In the genomic region with DNA sequence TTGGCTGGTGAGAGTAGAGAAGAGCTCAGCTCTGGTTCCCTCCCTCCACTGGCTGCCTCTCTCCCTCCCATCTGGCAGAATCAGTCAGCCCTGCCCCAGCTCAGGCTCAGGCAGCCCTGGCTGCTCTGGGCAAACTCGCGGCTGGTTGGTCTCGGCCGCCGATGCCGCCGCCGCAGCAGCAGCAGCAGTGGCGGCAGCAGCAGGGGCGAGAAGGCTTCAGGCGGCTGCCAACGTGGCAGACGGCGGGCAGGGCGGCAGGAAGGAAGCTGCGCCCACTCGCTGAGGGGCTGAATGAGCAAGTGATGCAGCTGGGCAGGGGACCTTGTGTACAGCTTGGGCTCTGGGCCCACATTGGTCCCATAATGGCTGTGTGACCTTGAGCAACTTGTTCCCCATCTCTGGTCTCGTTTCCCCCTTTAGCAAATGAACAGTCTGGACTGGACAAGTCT, we compare ENCODE assay signal across 8 mouse cellular contexts. TPM values are rescaled to one million over a fixed set of nuclear protein-coding genes. Genes with fewer than 3 reads are reported as not detected.
DNase-seq lines count a peak whose midpoint lies in the region; ATAC-seq and TF ChIP-seq lines count a peak whose summit lies in the region.

No protein-coding gene starts in this region.

- H3K27ac ChIP-seq in embryonic facial prominence, embryonic 10.5 days (replicated peaks) = peak overlapping the region; percentile 81
- H3K27ac ChIP-seq in heart, embryonic 15.5 days = peak overlapping the region; percentile 95
- peak overlapping the region; percentile 89 for H3K27ac ChIP-seq in kidney, embryonic 16.5 days (ENCODE audit: low read length)
- peak overlapping the region; percentile 97 for H3K27ac ChIP-seq in lung, embryonic 16.5 days (ENCODE audit: low read length)
- peak overlapping the region; percentile 95 for H3K27ac ChIP-seq in olfactory bulb, adult 2 months (ENCODE audit: insufficient read depth, low read depth, low read length)

- peaks cover 65% of the 10 kb centered on the region for H3K4me1 ChIP-seq in embryonic facial prominence, embryonic 10.5 days
- peaks cover 81% of the 10 kb centered on the region for H3K4me1 ChIP-seq in heart, embryonic 15.5 days (replicated peaks)
- H3K4me1 ChIP-seq in kidney, embryonic 16.5 days (ENCODE audit: insufficient read depth, low read length) = peaks cover 73% of the 10 kb centered on the region
- H3K4me1 ChIP-seq in lung, embryonic 16.5 days (replicated peaks; ENCODE audit: control insufficient read depth, insufficient read depth, low read length) = peaks cover 82% of the 10 kb centered on the region
- peaks cover 60% of the 10 kb centered on the region for H3K4me1 ChIP-seq in olfactory bulb, adult 2 months (ENCODE audit: control insufficient read depth, insufficient read depth, low read length)

- TF ChIP-seq POLR2A in olfactory bulb, adult 2 months (IDR thresholded peaks at IDR 0.05; ENCODE audit: insufficient read depth, low read depth, low read length) = peak; percentile 38; the same call in 1 of the 2 replicates

- DNase-seq in urinary bladder, postnatal 14 days (ENCODE audit: low spot score) = peak; percentile 54
- no peak for DNase-seq in urinary bladder, adult 2 months (ENCODE audit: low spot score)
- peak; percentile 70 for DNase-seq in embryonic facial prominence, embryonic 10.5 days (ENCODE audit: low spot score)
- no peak for DNase-seq in c-Kit-positive CD71-positive TER-119-positive erythroid progenitor cells, embryonic 14.5 days (ENCODE audit: low spot score)

- WGBS in embryonic facial prominence, embryonic 10.5 days = 7% methylated on average over 18 of the region's 18 CpGs
- WGBS in heart, embryonic 15.5 days = 6% methylated on average over 18 of the region's 18 CpGs
- 7% methylated on average over 18 of the region's 18 CpGs for WGBS in kidney, embryonic 16.5 days
- 4% methylated on average over 18 of the region's 18 CpGs for WGBS in lung, embryonic 16.5 days
- WGBS in olfactory bulb, adult 2 months = under 1% methylated on average over 18 of the region's 18 CpGs

- H3K27me3 ChIP-seq in embryonic facial prominence, embryonic 10.5 days (replicated peaks; ENCODE audit: low read depth, poor library complexity, severe bottlenecking) = peaks cover 51% of the 10 kb centered on the region
- no peaks in the 10 kb centered on the region for H3K27me3 ChIP-seq in heart, embryonic 15.5 days
- no peaks in the 10 kb centered on the region for H3K27me3 ChIP-seq in kidney, embryonic 16.5 days (ENCODE audit: insufficient read depth, low read length)
- no peaks in the 10 kb centered on the region for H3K27me3 ChIP-seq in lung, embryonic 16.5 days (ENCODE audit: control insufficient read depth, insufficient read depth, low read depth, low read length)

- no peaks in the 10 kb centered on the region for H3K9me3 ChIP-seq in embryonic facial prominence, embryonic 10.5 days
- no peaks in the 10 kb centered on the region for H3K9me3 ChIP-seq in heart, embryonic 15.5 days (replicated peaks)
- H3K9me3 ChIP-seq in kidney, embryonic 16.5 days (ENCODE audit: low read length) = no peaks in the 10 kb centered on the region
- H3K9me3 ChIP-seq in lung, embryonic 16.5 days (ENCODE audit: control insufficient read depth, low read length) = no peaks in the 10 kb centered on the region

- peak; percentile 25 for ATAC-seq in heart, embryonic 15.5 days (replicated peaks; ENCODE audit: insufficient number of reproducible peaks, insufficient read depth, low FRiP score, low read depth)
- peak; percentile 61 for ATAC-seq in kidney, embryonic 16.5 days (ENCODE audit: low FRiP score, low TSS enrichment)
- ATAC-seq in lung, embryonic 16.5 days (ENCODE audit: low read depth) = peak; percentile 30

- no peaks in the 10 kb centered on the region for H3K36me3 ChIP-seq in embryonic facial prominence, embryonic 10.5 days (replicated peaks)
- no peaks in the 10 kb centered on the region for H3K36me3 ChIP-seq in heart, embryonic 15.5 days
- H3K36me3 ChIP-seq in kidney, embryonic 16.5 days (ENCODE audit: insufficient read depth, low read length) = no peaks in the 10 kb centered on the region
- no peaks in the 10 kb centered on the region for H3K36me3 ChIP-seq in lung, embryonic 16.5 days (ENCODE audit: control insufficient read depth, insufficient read depth, low read length)

- TF ChIP-seq CTCF in olfactory bulb, adult 2 months (IDR thresholded peaks at IDR 0.05; ENCODE audit: insufficient read depth, low read depth, low read length) = no peak

- H3K4me3 ChIP-seq in embryonic facial prominence, embryonic 10.5 days = peak overlapping the region; percentile 41
- peak overlapping the region; percentile 32 for H3K4me3 ChIP-seq in heart, embryonic 15.5 days
- H3K4me3 ChIP-seq in kidney, embryonic 16.5 days (ENCODE audit: low read length) = no peak overlapping the region
- peak overlapping the region; percentile 25 for H3K4me3 ChIP-seq in lung, embryonic 16.5 days (ENCODE audit: low read length)
- H3K4me3 ChIP-seq in olfactory bulb, adult 2 months (ENCODE audit: insufficient read depth, low read depth, low read length) = peak overlapping the region; percentile 1; the same call in 1 of the 2 replicates

- H3K9ac ChIP-seq in heart, embryonic 15.5 days = peak overlapping the region; percentile 58
- H3K9ac ChIP-seq in kidney, embryonic 16.5 days (replicated peaks; ENCODE audit: low read length) = peak overlapping the region; percentile 57
- peak overlapping the region; percentile 72 for H3K9ac ChIP-seq in lung, embryonic 16.5 days (ENCODE audit: low read length)

- peak overlapping the region; percentile 60 for H3K4me2 ChIP-seq in heart, embryonic 15.5 days
- peak overlapping the region; percentile 39 for H3K4me2 ChIP-seq in kidney, embryonic 16.5 days (replicated peaks; ENCODE audit: low read depth, low read length)
- peak overlapping the region; percentile 48 for H3K4me2 ChIP-seq in lung, embryonic 16.5 days (ENCODE audit: low read depth, low read length)

RNA-seq across cellular contexts. Expression of gene Wasf2, which starts 37.8 kb away (rescaled TPM):
- polyA plus RNA-seq in urinary bladder, adult 2 months (2012; rRNA removed) = 44.4 and 59.3 TPM in 2 replicates
- polyA plus RNA-seq in embryonic facial prominence, embryonic 10.5 days (2016; fragmentation: Nextera tagmentation; extraction: Ambion mirVana) = 66.7 and 73.0 TPM in 2 replicates
- 67.3 and 72.8 TPM in 2 replicates for polyA plus RNA-seq in heart, embryonic 15.5 days (2015; fragmentation: Nextera tagmentation; extraction: Ambion mirVana)
- polyA plus RNA-seq in kidney, embryonic 16.5 days (2015; fragmentation: Nextera tagmentation; extraction: Ambion mirVana) = 77.4 and 102 TPM in 2 replicates
- polyA plus RNA-seq in lung, embryonic 16.5 days (2015; fragmentation: Nextera tagmentation; extraction: Ambion mirVana) = 140 and 144 TPM in 2 replicates
- polyA plus RNA-seq in olfactory bulb, adult 2 months (2012; ENCODE audit: insufficient read depth, insufficient read length, low replicate concordance, missing spikeins) = not detected in 2 replicates

Comparison
In these comparisons a context has a peak if more than half of its experiments do, and no peak if none do; other contexts are left out.
1. DNase-seq: peak in urinary bladder, postnatal 14 days (single experiment) and embryonic facial prominence, embryonic 10.5 days (single experiment); none in urinary bladder, adult 2 months (single experiment) and c-Kit-positive CD71-positive TER-119-positive erythroid progenitor cells, embryonic 14.5 days (single experiment).
2. RNA of gene Wasf2, which starts 37.8 kb away (polyA plus RNA-seq): 140 to 144 TPM in lung, embryonic 16.5 days, 77.4 to 102 TPM in kidney, embryonic 16.5 days, 66.7 to 73.0 TPM in embryonic facial prominence, embryonic 10.5 days, 67.3 to 72.8 TPM in heart, embryonic 15.5 days and 44.4 to 59.3 TPM in urinary bladder, adult 2 months; not detected in olfactory bulb, adult 2 months; every median in the first group is over 10 times any median in the second.
3. Peak in every context shown above with its lines, with median percentiles within 50 percentile points of each other: H3K27ac ChIP-seq, ATAC-seq, H3K4me2 ChIP-seq and H3K9ac ChIP-seq.